Mouse (Mus musculus) R1 (cell line): ENCODE measurements around the gene Hist1h2bb.

ENCODE experiments used
- DNase-seq: peaks from one replicate; pipeline ENCODE4 v3.0.0-alpha.2; 2018; ENCODE audit warnings: low read depth, low spot score

Gene Hist1h2bb

GRCm38 (mm10) chr13:23749563-23750121, 3.1 kb downstream of the Hist1h2bb start:
- DNase-seq, result no peak

- DNase-seq, result peak; percentile 90
Measured at GRCm38 (mm10) chr13:23750839-23751477, 4.4 kb downstream of the Hist1h2bb start, which contains the start of gene Hist1h2ab. TSS of gene Hist1h2ab (plus strand) at chr13:23751126.

- peak; percentile 74 for DNase-seq
Measured at GRCm38 (mm10) chr13:23751478-23751956, 5.0 kb downstream of the Hist1h2bb start.

GRCm38 (mm10) chr13:23752067-23752741, 5.7 kb downstream of the Hist1h2bb start, which contains the start of gene Hist1h3b:
TSS of gene Hist1h3b (plus strand) at chr13:23752267.
- peak; percentile 98 for DNase-seq

GRCm38 (mm10) chr13:23752742-23753172, 6.2 kb downstream of the Hist1h2bb start:
- DNase-seq, result peak; percentile 44

GRCm38 (mm10) chr13:23753314-23754078, 7.0 kb downstream of the Hist1h2bb start:
- no peak for DNase-seq

GRCm38 (mm10) chr13:23755000-23755399, 8.5 kb downstream of the Hist1h2bb start:
- DNase-seq, result no peak

- DNase-seq, result peak; percentile 97
Measured at GRCm38 (mm10) chr13:23756790-23757189, 10.3 kb downstream of the Hist1h2bb start, which contains the start of gene Hist1h4b. TSS of gene Hist1h4b (plus strand) at chr13:23757013.

GRCm38 (mm10) chr13:23757211-23757773, 10.8 kb downstream of the Hist1h2bb start:
- peak; percentile 94 for DNase-seq

- no peak for DNase-seq
Measured at GRCm38 (mm10) chr13:23757921-23758320, 11.4 kb downstream of the Hist1h2bb start.

GRCm38 (mm10) chr13:23759251-23759771, 12.8 kb downstream of the Hist1h2bb start:
- DNase-seq, result peak; percentile 64

- no peak for DNase-seq
Measured at GRCm38 (mm10) chr13:23759916-23760239, 13.3 kb downstream of the Hist1h2bb start.

GRCm38 (mm10) chr13:23760240-23760971, 13.9 kb downstream of the Hist1h2bb start:
- DNase-seq, result peak; percentile 88

- DNase-seq, result peak; percentile 99
Measured at GRCm38 (mm10) chr13:23760972-23761864, 14.7 kb downstream of the Hist1h2bb start, which contains the start of gene Hist1h4a. TSS of gene Hist1h4a (minus strand) at chr13:23761230.

- DNase-seq, result peak; percentile 95
Measured at GRCm38 (mm10) chr13:23761871-23762821, 15.6 kb downstream of the Hist1h2bb start, which contains the start of gene Hist1h3a. TSS of gene Hist1h3a (minus strand) at chr13:23762386.

GRCm38 (mm10) chr13:23763242-23763585, 16.7 kb downstream of the Hist1h2bb start:
- no peak for DNase-seq

- peak; percentile 95 for DNase-seq
Measured at GRCm38 (mm10) chr13:23763586-23764323, 17.2 kb downstream of the Hist1h2bb start, which contains the start of gene Hist1h1a. TSS of gene Hist1h1a (plus strand) at chr13:23763666.
